Mouse (Mus musculus) inflammation-experienced regulatory T-cells, adult 6 months (primary cell): Measurements from ENCODE around the gene Parp1. TPM values are rescaled to one million over a fixed set of nuclear protein-coding genes. Genes with fewer than 3 reads are reported as not detected.
"Not testable (repeated sequence)": the region's sequence is repeated elsewhere in the genome, so short reads cannot be mapped to it uniquely, and the experiment has no call there.

Source experiments
- ATAC-seq: one replicate; pipeline ENCODE4 v1.8.0; 2017
- polyA plus RNA-seq, 3 experiments: library from polyadenylated mRNA; unstranded; fragments of 100-300 nt; shearing (Covaris generic); gene quantifications; one replicate each; pipeline ENCODE4 v1.2.1; 2017

Gene Parp1
- polyA plus RNA-seq, 3 experiments from 2014 or later = 39.8 to 48.1 (median 42.4) TPM

GRCm38 (mm10) chr1:180561187-180561586 is 7.5 kb upstream of the Parp1 start:
- no peak for ATAC-seq

GRCm38 (mm10) chr1:180564885-180565284 is 3.8 kb upstream of the Parp1 start:
- ATAC-seq = no peak

DNA sequence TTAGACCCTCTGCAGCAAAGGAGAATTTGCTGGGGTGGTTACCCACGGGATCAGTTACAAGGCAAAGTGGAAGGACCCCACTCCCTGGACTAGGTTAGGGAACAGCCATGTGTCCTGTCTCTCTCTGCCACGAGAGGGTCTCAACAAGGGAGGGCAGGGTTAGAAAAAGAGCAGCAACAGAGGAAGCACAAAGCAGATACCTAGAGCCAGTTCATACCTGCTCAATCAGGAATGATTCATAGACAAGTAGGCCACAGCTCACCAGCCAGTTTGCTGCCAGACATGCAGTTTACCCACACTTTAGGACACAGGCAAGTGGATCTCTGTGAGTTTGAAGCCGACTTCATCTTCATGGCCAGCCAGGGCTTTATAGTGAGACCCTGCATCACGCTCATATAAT is 963 bp upstream of the Parp1 start:
- no peak for ATAC-seq

- ATAC-seq = no peak
These were observed 476 bp upstream of the Parp1 start for GRCm38 (mm10) chr1:180568248-180568647.

GRCm38 (mm10) chr1:180569453-180569852 is 729 bp downstream of the Parp1 start:
- no peak for ATAC-seq

DNA sequence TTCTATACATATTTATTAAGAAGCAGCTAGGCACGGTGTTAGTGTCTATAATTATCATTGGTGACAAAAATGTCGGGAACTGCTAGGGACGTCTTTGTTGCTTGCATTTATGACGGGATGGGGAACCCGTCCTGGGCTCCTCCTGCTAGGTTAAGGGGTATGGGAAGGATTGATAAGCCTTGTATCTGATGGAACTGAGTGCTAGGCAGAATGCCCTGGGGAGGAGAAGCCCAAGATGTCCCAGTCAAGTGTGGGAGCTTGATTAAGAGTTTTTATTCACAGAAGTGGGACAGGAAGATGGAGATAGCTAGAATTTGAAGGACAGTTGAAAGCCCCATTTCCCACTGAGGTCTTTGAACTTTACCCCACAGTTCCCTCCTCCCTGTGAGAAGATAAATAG is 1.5 kb downstream of the Parp1 start:
- no peak for ATAC-seq

DNA sequence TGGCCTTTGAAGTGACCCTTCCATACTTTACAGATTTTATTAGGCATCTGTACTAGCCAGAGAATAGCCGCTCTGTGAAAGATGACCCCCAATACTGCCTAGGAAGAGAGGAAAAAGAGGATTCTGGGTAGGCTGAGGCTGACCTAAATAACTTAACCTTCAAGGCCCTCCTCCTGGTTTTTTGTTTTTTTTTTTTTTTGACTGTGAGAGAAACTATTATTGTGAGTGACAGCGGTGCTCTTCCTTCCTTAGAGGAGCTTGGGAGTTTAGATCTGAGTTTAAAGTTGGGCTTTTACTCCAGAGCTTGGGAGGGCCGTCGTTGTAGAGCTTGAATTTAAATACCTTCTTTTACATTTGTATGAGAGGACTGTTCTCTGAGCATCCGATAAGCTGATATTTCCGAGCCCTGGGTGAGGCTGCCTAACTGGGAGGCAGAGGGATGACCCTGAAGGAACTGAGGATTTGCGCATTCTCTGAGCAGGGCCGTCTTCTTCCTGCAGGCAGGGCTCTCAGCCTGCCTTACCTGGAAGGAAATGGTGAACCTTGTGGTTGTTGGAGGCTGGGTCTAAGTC is 2.4 kb downstream of the Parp1 start:
- ATAC-seq = no peak

DNA sequence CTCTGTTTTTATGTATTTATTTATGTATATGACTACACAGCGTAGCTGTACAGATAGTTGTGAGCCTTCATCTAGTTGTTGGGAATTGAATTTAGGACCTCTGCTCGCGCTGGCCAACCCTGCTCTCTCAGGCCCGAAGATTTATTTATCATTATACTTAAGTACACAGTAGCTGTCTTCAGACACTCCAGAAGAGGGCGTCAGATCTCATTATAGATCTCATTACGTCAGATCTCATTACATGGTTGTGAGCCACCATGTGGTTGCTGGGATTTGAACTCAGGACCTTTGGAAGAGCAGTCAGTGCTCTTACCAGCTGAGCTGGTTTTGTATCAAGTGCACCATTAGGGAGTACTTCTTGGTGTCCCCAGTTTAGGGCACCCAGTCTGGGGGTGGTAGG is 3.0 kb downstream of the Parp1 start:
- ATAC-seq = not testable (repeated sequence)

GRCm38 (mm10) chr1:180572154-180572553 is 3.4 kb downstream of the Parp1 start:
- no peak for ATAC-seq

DNA sequence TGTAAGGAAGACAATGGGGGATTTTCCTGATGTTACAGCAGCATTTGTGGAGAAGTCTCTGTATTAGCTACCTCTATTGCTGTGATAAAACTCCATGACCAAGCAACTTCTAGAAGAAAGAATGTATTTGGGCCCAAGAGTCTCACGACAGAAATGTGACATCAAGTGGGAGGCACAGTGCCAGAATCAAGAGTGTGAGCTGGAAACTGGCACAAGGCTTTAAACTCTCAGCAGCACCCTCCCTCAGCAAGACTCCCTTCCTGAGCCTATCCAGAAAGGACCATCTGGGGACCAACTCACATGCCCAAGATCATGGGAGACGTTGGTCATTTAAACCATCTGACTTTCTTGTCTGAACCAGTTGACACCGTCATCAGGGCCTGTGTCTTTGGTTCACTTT is 7.8 kb downstream of the Parp1 start:
- ATAC-seq = no peak

DNA sequence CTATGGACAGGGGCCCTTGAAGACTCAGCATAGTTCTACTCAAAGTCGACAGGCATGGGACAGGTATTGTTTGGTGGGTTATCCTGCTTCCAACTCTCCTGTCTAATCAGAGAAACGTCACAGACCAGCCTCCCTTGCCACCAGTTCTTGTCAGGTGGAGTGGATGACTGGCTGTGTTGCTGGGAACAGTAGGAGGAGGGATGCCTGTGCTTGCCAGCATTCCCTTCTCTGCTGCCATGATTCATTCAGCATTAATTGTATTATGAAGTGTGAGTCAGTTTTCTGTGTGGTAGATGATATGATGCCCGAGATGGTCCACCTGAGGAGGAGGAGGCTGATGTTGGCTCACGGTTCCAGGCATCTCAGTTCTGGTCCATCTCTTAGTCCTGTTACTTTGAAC is 9.1 kb downstream of the Parp1 start:
- no peak for ATAC-seq

GRCm38 (mm10) chr1:180587792-180588442 is 19.2 kb downstream of the Parp1 start:
- ATAC-seq = no peak

GRCm38 (mm10) chr1:180600578-180600977 is 31.9 kb downstream of the Parp1 start:
- no peak for ATAC-seq

- no peak for ATAC-seq
These were observed 33.1 kb downstream of the Parp1 start for GRCm38 (mm10) chr1:180601806-180602205.

GRCm38 (mm10) chr1:180604579-180604978 is 35.9 kb downstream of the Parp1 start:
- no peak for ATAC-seq

- no peak for ATAC-seq
These were observed 37.4 kb downstream of the Parp1 start for GRCm38 (mm10) chr1:180606106-180606505.

- no peak for ATAC-seq
These were observed 38.3 kb downstream of the Parp1 start for GRCm38 (mm10) chr1:180606796-180607577.

- no peak for ATAC-seq
These were observed 38.8 kb downstream of the Parp1 start for GRCm38 (mm10) chr1:180607578-180607879.

- ATAC-seq = not testable (repeated sequence)
These were observed 43.1 kb downstream of the Parp1 start for GRCm38 (mm10) chr1:180611842-180612241.

GRCm38 (mm10) chr1:180616762-180617161 is 48.0 kb downstream of the Parp1 start:
- no peak for ATAC-seq

DNA sequence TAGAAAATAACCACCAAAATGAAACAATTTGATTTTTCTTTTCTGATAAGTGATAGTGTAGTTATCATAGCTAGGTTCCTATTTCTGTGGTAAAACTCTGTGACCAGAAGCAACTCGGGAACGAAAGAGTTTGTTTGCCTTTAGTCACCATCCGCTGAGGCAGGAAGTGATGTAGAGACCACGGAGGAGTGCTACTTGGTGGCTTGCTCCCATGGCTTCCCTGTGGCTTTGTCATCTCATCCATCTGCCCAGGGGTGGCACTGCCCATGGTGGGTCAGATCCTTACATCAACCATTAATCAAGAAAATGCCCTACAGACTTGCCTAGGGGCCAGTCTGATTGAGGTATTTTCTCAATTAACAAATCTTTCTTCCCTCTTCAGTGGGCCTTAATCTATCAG is 53.7 kb downstream of the Parp1 start:
- no peak for ATAC-seq

- ATAC-seq = no peak
These were observed 55.2 kb downstream of the Parp1 start for GRCm38 (mm10) chr1:180623911-180624310.

DNA sequence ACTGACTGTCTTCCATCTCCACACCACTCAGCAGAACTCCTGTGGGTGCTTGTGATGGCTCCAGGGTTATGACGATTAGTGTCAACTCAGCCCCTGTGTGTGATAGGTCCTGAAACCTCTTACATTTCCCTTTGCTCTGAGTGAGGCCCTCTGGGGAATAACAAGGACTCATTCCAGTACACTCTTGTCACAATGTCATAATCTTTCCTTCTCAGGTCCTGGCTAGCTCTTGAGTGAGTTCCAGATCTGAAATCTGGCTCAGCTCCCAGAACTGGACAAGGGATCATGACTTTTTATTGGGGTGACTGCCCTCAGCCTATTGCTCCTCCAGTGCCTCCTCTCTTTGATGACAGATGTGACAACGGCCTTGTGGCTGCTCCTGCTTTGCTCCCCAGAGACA is 57.4 kb downstream of the Parp1 start:
- ATAC-seq = no peak

- not testable (repeated sequence) for ATAC-seq
These were observed 69.1 kb downstream of the Parp1 start for GRCm38 (mm10) chr1:180637796-180638195.
